Mouse (Mus musculus) neutrophil, adult 65 days (primary cell): ENCODE measurements around the gene Mllt1. TPM values are rescaled to one million over a fixed set of nuclear protein-coding genes. Genes with fewer than 3 reads are reported as not detected.

Experiments
- total RNA-seq: library from RNA; stranded (reverse); gene quantifications from 2 replicates; pipeline ENCODE4 v1.2.4, GENCODE M21; 2023

Mllt1 gene
- total RNA-seq, result 15.6 and 19.8 TPM in 2 replicates

DNA sequence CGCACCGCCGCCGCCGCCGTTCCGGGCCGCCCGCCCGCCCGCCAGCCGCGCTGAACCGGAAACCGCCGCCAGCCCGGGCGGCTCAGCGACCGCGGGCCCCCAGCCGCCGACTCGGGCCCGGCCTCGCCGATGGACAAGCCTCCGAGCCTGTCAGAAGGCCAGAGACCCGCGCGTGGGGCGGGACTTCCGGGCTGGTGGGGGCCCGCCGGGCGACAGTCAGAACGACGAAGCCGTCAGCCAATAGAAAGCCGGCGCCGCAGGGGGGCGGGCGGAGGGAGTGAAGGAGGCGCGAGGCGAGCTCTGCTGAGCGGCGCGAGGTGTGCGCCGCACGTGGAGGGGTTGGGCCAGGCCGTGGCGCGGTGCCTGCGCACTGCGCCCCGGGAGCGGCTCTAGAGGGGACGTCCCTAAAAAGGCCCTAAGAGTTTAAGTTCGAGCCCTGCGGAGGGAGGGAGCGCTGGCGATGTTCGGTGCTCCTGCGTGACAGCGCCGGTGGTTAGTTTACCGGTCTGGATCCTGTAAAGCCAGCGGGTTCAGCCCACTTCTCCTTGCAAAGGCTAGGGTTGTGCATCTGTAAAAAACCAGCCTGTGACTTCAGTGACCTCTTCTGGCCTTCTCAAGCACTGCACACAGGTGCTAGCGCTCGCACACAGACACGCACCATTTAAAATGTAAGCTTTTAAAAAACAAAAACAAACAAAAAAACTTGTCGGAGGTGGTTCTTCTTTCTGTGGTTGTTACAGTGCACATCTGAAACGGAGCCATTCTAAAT lies at the start of gene Mllt1:
TSS of gene Mllt1 (minus strand) at position 53 of the 769 bp plus-strand sequence.

DNA sequence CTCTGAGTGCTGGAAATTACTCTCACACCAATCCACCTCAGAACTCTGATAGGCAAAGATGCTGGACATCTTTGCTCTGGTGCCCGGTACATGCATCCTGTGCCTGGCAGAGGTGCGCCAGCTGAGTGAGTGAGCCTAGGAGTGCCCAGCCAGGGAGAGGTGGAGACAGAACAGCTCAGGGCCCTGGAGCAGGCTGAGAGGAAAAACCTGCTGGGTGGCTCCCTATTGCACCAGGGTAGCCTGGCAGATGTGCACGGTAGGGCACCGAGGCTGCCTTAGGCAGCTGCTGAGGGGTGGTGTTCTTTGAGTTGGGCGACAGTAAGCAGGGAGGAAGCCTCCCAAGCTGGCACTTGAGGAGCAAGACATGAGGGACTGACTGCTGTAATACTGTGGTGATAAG lies 46.8 kb upstream of the Mllt1 start, which contains the start of gene Acer1:
TSS of gene Acer1 (minus strand) at position 114 of the 400 bp plus-strand sequence.

DNA sequence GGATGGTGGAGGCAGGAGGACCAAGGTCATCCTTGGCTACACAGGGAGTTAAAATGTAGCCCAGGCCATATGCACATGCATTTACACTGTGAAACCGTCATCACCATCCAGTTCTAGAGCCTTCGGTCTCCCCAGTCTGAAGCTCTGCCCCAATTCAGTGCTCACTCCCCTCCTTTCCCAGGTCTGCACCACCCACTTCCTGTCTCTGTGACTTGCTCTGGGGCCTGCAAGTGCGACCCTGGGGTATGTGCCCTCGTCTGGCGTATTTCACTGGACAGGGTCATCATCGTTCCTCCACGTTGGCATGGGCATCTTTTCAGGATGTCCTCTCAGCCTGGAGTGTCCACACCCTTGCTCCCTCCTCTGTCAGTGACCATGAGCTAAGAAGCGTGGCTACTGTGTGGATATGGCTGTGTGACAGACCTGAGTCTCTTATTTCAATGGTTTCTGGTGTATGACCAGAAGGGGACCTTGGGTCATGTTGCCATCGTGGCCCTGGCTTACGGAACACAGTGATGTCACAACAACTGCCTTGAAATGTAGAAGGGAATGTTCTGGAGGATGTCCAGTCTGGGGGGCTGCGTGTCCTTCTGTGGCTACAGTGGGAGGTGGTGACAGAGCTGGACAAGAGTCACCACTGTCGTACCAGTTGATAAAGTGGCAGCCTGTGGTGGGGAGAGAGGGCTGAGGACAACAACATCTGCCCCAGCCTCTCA lies 60.1 kb downstream of the Mllt1 start, which contains the start of gene 1700061G19Rik:
TSS of gene 1700061G19Rik (plus strand) at position 542 of the 716 bp plus-strand sequence.

DNA sequence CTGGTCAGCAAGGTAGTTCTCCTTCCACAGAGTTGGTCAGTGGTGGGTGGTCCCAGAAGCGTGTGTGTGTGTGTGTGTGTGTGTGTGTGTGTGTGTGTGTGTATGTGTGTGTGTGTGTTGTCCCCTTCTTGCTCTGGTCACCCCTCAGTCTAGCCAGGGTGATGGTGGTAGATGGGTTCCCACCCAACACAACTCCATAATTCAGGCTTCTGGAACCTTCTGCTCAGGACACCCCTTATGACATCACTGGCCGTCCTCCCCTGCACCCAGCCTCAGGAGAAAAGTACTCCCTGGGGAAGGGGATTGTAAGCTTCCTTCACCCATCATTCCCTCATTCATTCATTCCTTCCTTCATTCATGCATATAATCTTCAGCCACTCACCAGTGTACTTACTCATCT lies 61.0 kb downstream of the Mllt1 start, which contains the start of gene Acsbg2:
TSS of gene Acsbg2 (minus strand) at position 211 of the 400 bp plus-strand sequence.

Other genes starting within 250 kb of the Mllt1 start
- 27.1 and 42.7 TPM in 2 replicates for gene Ndufa11, start 217.6 kb downstream of the Mllt1 start, total RNA-seq
- 1.1 and 1.7 TPM in 2 replicates for gene Vmac, start 217.4 kb downstream of the Mllt1 start, total RNA-seq
- not detected in 2 replicates for gene Nrtn, start 177.9 kb downstream of the Mllt1 start, total RNA-seq
- 13.8 and 18.0 TPM in 2 replicates for gene Dus3l, start 170.7 kb downstream of the Mllt1 start, total RNA-seq
- 0.47 TPM in 1 of 2 replicates, not detected in the other for gene Prr22, start 165.2 kb downstream of the Mllt1 start, total RNA-seq
- gene Rfx2, start 104.4 kb downstream of the Mllt1 start, total RNA-seq, result 10.2 and 12.6 TPM in 2 replicates
- not detected in 2 replicates for gene Acsbg2, start 61.0 kb downstream of the Mllt1 start, total RNA-seq
- gene 1700061G19Rik, start 59.9 kb downstream of the Mllt1 start, total RNA-seq, result 0.38 TPM in 1 of 2 replicates, not detected in the other
- not detected in 2 replicates for gene Acer1, start 46.7 kb upstream of the Mllt1 start, total RNA-seq
- gene Clpp, start 54.9 kb upstream of the Mllt1 start, total RNA-seq, result 5.8 and 10.5 TPM in 2 replicates
- 6.7 and 8.1 TPM in 2 replicates for gene Alkbh7, start 61.9 kb upstream of the Mllt1 start, total RNA-seq
- gene Pspn, start 64.6 kb upstream of the Mllt1 start, total RNA-seq, result not detected in 2 replicates
- 73.8 and 75.6 TPM in 2 replicates for gene Gtf2f1, start 75.9 kb upstream of the Mllt1 start, total RNA-seq
- gene Gm17949, start 76.1 kb upstream of the Mllt1 start, total RNA-seq, result not detected in 2 replicates
- gene Khsrp, start 96.1 kb upstream of the Mllt1 start, total RNA-seq, result 83.8 and 92.7 TPM in 2 replicates
- not detected in 2 replicates for gene Slc25a41, start 106.2 kb upstream of the Mllt1 start, total RNA-seq
- not detected in 2 replicates for gene Crb3, start 123.7 kb upstream of the Mllt1 start, total RNA-seq
- gene Slc25a23, start 124.4 kb upstream of the Mllt1 start, total RNA-seq, result 1.9 and 2.4 TPM in 2 replicates
- 176 and 217 TPM in 2 replicates for gene Dennd1c, start 143.1 kb upstream of the Mllt1 start, total RNA-seq
- gene Tubb4a, start 152.4 kb upstream of the Mllt1 start, total RNA-seq, result not detected in 2 replicates
- 2.5 and 4.0 TPM in 2 replicates for gene Tnfsf9, start 169.9 kb upstream of the Mllt1 start, total RNA-seq
- gene Cd70, start 214.4 kb upstream of the Mllt1 start, total RNA-seq, result not detected in 2 replicates